Mouse (Mus musculus): Measurements from ENCODE around the gene Wdr13.
"Not testable (repeated sequence)": the region's sequence is repeated elsewhere in the genome, so short reads cannot be mapped to it uniquely, and the experiment has no call there.

GRCm38 (mm10) chrX:8096068-8096786 is 36.5 kb downstream of the Wdr13 start:
- TF ChIP-seq CTCF, POLR2A (IDR thresholded peaks at IDR 0.05; ENCODE audit: extremely low read depth, insufficient read depth, low read length): not testable (repeated sequence)
